Mouse (Mus musculus) left cerebral cortex, postnatal 10 days (tissue): ENCODE data around the gene Olfr90. TPM values are rescaled to one million over a fixed set of nuclear protein-coding genes. Genes with fewer than 3 reads are reported as not detected.

Experiments
- total RNA-seq, 2 experiments: library from RNA; stranded (reverse); gene quantifications; 2 replicates each; pipeline ENCODE4 v1.2.3; 2021

Gene Olfr90
- total RNA-seq, 2 experiments from 2014 or later: not detected

Other genes with a start within 250 kb of the Olfr90 start
- not detected for gene Trim15, start 221.3 kb downstream of the Olfr90 start, total RNA-seq
- under 1 TPM in 1 of 2 experiments, not detected in 1; 0.19 TPM for gene Trim10, start 218.9 kb downstream of the Olfr90 start, total RNA-seq
- gene Trim40, start 198.4 kb downstream of the Olfr90 start, total RNA-seq: not detected
- gene Trim31, start 190.4 kb downstream of the Olfr90 start, total RNA-seq: not detected
- 1 to 10 TPM; 1.3 to 2.6 TPM for gene Rnf39, start 145.6 kb downstream of the Olfr90 start, total RNA-seq
- gene Ppp1r11, start 136.8 kb downstream of the Olfr90 start, total RNA-seq: 10 to 100 TPM; 89.7 to 90.6 TPM
- gene Znrd1, start 129.9 kb downstream of the Olfr90 start, total RNA-seq: 10 to 100 TPM; 25.3 to 27.8 TPM
- 1 to 10 TPM; 2.8 to 3.5 TPM for gene Znrd1as, start 129.9 kb downstream of the Olfr90 start, total RNA-seq
- under 1 TPM in 1 of 2 experiments, not detected in 1; 0.87 TPM for gene 2410137M14Rik, start 107.3 kb downstream of the Olfr90 start, total RNA-seq
- gene H2-M5, start 99.0 kb downstream of the Olfr90 start, total RNA-seq: 1 to 10 TPM; 3.6 to 3.9 TPM
- 10 to 100 TPM; 68.8 to 72.1 TPM for gene Zfp57, start 87.3 kb downstream of the Olfr90 start, total RNA-seq
- gene Mog, start 65.1 kb downstream of the Olfr90 start, total RNA-seq: 10 to 100 TPM in 1 of 2 experiments, 1 to 10 TPM in 1; 3.7 to 11.2 TPM
- gene Gabbr1, start 42.5 kb downstream of the Olfr90 start, total RNA-seq: 100 to 1,000 TPM; 579 to 604 TPM
- gene Olfr91, start 9.8 kb upstream of the Olfr90 start, total RNA-seq: not detected
- not detected for gene Olfr92, start 31.6 kb upstream of the Olfr90 start, total RNA-seq
- gene Olfr93, start 73.0 kb upstream of the Olfr90 start, total RNA-seq: not detected
- gene Ubd, start 105.4 kb upstream of the Olfr90 start, total RNA-seq: not detected
- gene Olfr94, start 112.5 kb upstream of the Olfr90 start, total RNA-seq: not detected
- not detected for gene Olfr95, start 124.6 kb upstream of the Olfr90 start, total RNA-seq
- gene Olfr96, start 131.6 kb upstream of the Olfr90 start, total RNA-seq: not detected
- not detected for gene Olfr97, start 148.8 kb upstream of the Olfr90 start, total RNA-seq
- not detected for gene Olfr98, start 175.2 kb upstream of the Olfr90 start, total RNA-seq
- 1 to 10 TPM; 2.7 to 3.1 TPM for gene H2-M3, start 181.7 kb upstream of the Olfr90 start, total RNA-seq
- gene Olfr99, start 195.0 kb upstream of the Olfr90 start, total RNA-seq: not detected
- gene Olfr101, start 215.8 kb upstream of the Olfr90 start, total RNA-seq: not detected
- not detected for gene Olfr102, start 228.6 kb upstream of the Olfr90 start, total RNA-seq